Mouse (Mus musculus): ENCODE measurements around the gene Ssc5d. TPM values are rescaled to one million over a fixed set of nuclear protein-coding genes. Genes with fewer than 3 reads are reported as not detected.
A peak's percentile ranks its signal among the peaks of the same experiment; 100 is the strongest.

Ssc5d gene
- polyA plus RNA-seq, 1 experiment from 2014 or later: 2.7 TPM

DNA sequence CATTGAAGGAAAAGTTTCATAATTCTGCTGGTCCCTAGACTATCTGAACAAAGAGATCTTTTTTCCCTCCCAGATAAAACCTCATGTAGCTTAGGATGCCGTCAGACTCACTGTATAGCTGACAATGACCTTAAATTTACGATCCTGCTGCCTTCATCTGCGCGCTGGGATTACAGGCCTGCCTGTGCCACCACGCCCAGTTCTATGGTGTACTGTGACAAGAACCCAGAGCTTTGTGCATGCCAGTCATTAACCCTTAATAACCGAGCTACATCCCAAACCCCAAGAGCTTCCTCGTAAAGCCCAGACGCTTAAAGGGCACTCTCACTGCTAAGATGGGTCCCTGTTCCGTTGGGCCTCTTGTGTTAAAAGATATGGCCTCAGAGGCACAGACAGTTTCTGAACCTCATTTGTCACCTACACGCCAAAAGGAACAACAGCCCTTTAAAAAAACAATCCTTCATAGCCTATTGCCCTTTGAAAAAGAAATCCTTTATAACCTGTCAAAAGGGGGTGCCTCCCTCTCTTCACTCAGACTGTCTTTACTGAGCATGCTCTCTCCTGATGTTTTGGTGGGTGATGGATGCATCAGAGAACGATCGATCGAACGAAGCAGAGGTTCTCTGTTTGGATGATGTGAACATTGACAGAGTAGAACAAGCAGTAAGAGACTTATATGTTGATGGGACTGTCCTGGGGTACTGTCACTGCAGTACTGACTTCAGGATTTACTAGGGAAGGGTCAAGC is 9.7 kb upstream of the Ssc5d start:
- peaks cover 11% of the 10 kb centered on the region for H3K4me1 ChIP-seq (ENCODE audit: control insufficient read depth, insufficient read depth, low read length)
- peak overlapping the region; percentile 93 for H3K4me2 ChIP-seq (ENCODE audit: low read depth, low read length)
- peak overlapping the region; percentile 85 for H3K27ac ChIP-seq (ENCODE audit: low read length)
- H3K27me3 ChIP-seq (ENCODE audit: control insufficient read depth, insufficient read depth, low read length): no peaks in the 10 kb centered on the region
- no peaks in the 10 kb centered on the region for H3K9me3 ChIP-seq (replicated peaks; ENCODE audit: control insufficient read depth, low read length)
- peak overlapping the region; percentile 97 for H3K9ac ChIP-seq (ENCODE audit: low read length)
- WGBS: 20% methylated on average over 14 of the region's 14 CpGs
- ATAC-seq (replicated peaks; ENCODE audit: extremely low read depth, insufficient read depth, low FRiP score): peak; percentile 33
- H3K4me3 ChIP-seq (ENCODE audit: low read length): peak overlapping the region; percentile 87
- H3K36me3 ChIP-seq (ENCODE audit: control insufficient read depth, insufficient read depth): peaks cover 32% of the 10 kb centered on the region

DNA sequence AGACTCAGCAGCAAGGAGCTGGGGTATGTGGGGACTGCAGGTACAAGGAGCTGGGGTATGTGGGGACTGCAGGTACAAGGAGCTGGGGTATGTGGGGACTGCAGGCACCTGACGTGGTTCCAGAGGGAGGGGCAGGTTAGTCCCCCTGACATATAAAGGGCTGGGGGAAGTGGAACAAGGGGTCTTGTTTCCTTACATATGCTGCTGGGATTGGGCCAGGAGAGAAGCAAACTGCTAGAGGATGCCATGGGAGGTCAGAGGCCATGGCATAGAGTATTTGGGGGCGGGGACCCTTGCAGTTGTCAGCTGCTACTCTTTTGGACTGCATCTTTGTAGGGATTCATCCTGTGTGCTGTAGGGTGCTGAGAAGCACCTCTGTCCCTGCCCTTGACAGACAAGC is 8.1 kb upstream of the Ssc5d start:
- no peak for ATAC-seq (replicated peaks; ENCODE audit: extremely low read depth, insufficient read depth, low FRiP score)
- WGBS: 89% methylated on average over 2 of the region's 2 CpGs
- Histone ChIP-seq H3K27me3 (ENCODE audit: control insufficient read depth, insufficient read depth, low read length) (no peaks in the 10 kb centered on the region), H3K27ac (ENCODE audit: low read length) (no peak overlapping the region), H3K4me2 (ENCODE audit: low read depth, low read length) (no peak overlapping the region), H3K9ac (ENCODE audit: low read length) (no peak overlapping the region), H3K4me3 (ENCODE audit: low read length) (no peak overlapping the region), H3K4me1 (ENCODE audit: control insufficient read depth, insufficient read depth, low read length) (peaks cover 18% of the 10 kb centered on the region), H3K36me3 (ENCODE audit: control insufficient read depth, insufficient read depth) (peaks cover 33% of the 10 kb centered on the region), H3K9me3 (replicated peaks; ENCODE audit: control insufficient read depth, low read length) (no peaks in the 10 kb centered on the region)

DNA sequence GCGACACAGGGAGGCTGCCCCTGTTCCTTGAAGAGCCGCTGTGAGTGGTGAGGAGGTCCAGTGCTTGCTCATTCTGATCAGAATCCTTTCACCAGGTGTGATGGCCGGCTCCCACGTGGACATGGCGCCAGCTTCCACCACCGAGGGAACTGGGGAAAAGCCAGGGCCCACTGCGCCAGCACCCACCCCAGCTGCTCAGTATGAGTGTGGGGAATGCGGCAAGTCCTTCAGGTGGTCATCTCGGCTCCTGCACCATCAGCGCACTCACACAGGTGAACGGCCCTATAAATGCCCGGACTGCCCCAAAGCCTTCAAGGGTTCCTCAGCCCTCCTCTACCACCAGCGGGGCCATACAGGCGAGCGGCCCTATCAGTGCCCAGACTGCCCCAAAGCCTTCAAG is 6.9 kb upstream of the Ssc5d start:
- H3K9ac ChIP-seq (ENCODE audit: low read length): no peak overlapping the region
- ATAC-seq (replicated peaks; ENCODE audit: extremely low read depth, insufficient read depth, low FRiP score): no peak

DNA sequence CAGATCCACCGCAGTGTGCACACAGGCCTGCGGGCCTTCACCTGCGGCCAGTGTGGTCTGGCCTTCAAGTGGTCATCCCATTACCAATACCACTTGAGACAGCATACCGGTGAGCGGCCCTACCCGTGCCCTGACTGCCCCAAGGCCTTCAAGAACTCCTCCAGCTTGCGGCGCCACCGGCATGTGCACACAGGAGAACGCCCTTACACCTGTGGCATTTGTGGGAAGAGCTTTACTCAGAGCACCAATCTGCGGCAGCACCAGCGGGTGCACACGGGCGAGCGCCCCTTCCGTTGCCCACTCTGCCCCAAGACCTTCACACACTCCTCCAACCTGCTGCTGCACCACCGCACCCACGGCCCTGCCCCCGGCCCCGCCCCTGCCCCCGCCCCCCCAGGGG is 6.5 kb upstream of the Ssc5d start:
- Histone ChIP-seq H3K4me2 (ENCODE audit: low read depth, low read length) (no peak overlapping the region), H3K27me3 (ENCODE audit: control insufficient read depth, insufficient read depth, low read length) (no peaks in the 10 kb centered on the region), H3K36me3 (ENCODE audit: control insufficient read depth, insufficient read depth) (peaks cover 33% of the 10 kb centered on the region), H3K9ac (ENCODE audit: low read length) (no peak overlapping the region), H3K27ac (ENCODE audit: low read length) (no peak overlapping the region), H3K4me1 (ENCODE audit: control insufficient read depth, insufficient read depth, low read length) (peaks cover 33% of the 10 kb centered on the region), H3K4me3 (ENCODE audit: low read length) (no peak overlapping the region), H3K9me3 (replicated peaks; ENCODE audit: control insufficient read depth, low read length) (no peaks in the 10 kb centered on the region)
- ATAC-seq (replicated peaks; ENCODE audit: extremely low read depth, insufficient read depth, low FRiP score): no peak
- 87% methylated on average over 21 of the region's 21 CpGs for WGBS

More for the DNA sequence above, 6.9 kb upstream of the Ssc5d start:
- Histone ChIP-seq H3K4me1 (ENCODE audit: control insufficient read depth, insufficient read depth, low read length) (peaks cover 29% of the 10 kb centered on the region), H3K4me3 (ENCODE audit: low read length) (no peak overlapping the region), H3K36me3 (ENCODE audit: control insufficient read depth, insufficient read depth) (peaks cover 33% of the 10 kb centered on the region), H3K27ac (ENCODE audit: low read length) (no peak overlapping the region), H3K27me3 (ENCODE audit: control insufficient read depth, insufficient read depth, low read length) (no peaks in the 10 kb centered on the region), H3K4me2 (ENCODE audit: low read depth, low read length) (no peak overlapping the region), H3K9me3 (replicated peaks; ENCODE audit: control insufficient read depth, low read length) (no peaks in the 10 kb centered on the region)
- WGBS: 91% methylated on average over 15 of the region's 15 CpGs

DNA sequence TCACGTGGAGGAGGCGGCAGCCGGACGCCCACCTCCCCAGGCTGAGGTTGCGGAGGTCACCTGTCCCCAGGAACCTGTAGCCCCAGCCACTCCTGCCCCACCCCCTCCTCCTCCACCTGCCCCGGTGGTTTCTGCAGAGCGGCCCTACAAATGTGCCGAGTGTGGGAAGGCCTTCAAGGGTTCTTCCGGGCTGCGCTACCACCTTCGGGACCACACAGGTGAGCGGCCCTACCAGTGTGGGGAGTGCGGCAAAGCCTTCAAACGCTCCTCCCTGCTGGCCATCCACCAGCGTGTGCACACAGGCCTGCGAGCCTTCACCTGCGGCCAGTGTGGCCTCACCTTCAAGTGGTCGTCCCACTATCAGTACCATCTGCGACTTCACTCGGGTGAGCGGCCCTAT is 5.6 kb upstream of the Ssc5d start:
- Histone ChIP-seq H3K27me3 (ENCODE audit: control insufficient read depth, insufficient read depth, low read length) (no peaks in the 10 kb centered on the region), H3K4me3 (ENCODE audit: low read length) (no peak overlapping the region), H3K4me1 (ENCODE audit: control insufficient read depth, insufficient read depth, low read length) (peaks cover 38% of the 10 kb centered on the region), H3K36me3 (ENCODE audit: control insufficient read depth, insufficient read depth) (peaks cover 33% of the 10 kb centered on the region), H3K4me2 (ENCODE audit: low read depth, low read length) (no peak overlapping the region), H3K27ac (ENCODE audit: low read length) (no peak overlapping the region), H3K9me3 (replicated peaks; ENCODE audit: control insufficient read depth, low read length) (no peaks in the 10 kb centered on the region), H3K9ac (ENCODE audit: low read length) (no peak overlapping the region)
- 83% methylated on average over 21 of the region's 21 CpGs for WGBS
- ATAC-seq (replicated peaks; ENCODE audit: extremely low read depth, insufficient read depth, low FRiP score): no peak

DNA sequence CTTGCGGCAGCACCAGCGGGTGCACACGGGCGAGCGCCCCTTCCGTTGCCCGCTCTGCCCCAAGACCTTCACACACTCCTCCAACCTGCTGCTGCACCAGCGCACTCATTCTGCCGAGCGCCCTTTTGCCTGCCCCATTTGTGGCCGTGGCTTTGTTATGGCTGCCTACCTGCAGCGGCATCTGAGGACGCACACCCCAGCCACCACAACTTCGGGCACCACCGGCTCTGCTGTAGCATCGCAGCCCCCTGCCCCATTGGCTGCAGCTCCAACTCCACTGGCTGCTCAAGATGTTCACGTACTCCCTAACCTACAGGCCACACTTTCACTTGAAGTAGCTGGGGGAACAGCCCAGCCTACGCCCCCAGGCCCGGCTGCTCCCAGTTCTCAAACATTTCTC is 5.1 kb upstream of the Ssc5d start:
- WGBS: 88% methylated on average over 19 of the region's 19 CpGs
- Histone ChIP-seq H3K9me3 (replicated peaks; ENCODE audit: control insufficient read depth, low read length) (no peaks in the 10 kb centered on the region), H3K9ac (ENCODE audit: low read length) (peak overlapping the region; percentile 22; the same call in 1 of the 2 replicates), H3K4me2 (ENCODE audit: low read depth, low read length) (no peak overlapping the region), H3K27me3 (ENCODE audit: control insufficient read depth, insufficient read depth, low read length) (no peaks in the 10 kb centered on the region), H3K4me1 (ENCODE audit: control insufficient read depth, insufficient read depth, low read length) (peaks cover 39% of the 10 kb centered on the region), H3K36me3 (ENCODE audit: control insufficient read depth, insufficient read depth) (peaks cover 33% of the 10 kb centered on the region), H3K4me3 (ENCODE audit: low read length) (no peak overlapping the region), H3K27ac (ENCODE audit: low read length) (peak overlapping the region; percentile 71)
- no peak for ATAC-seq (replicated peaks; ENCODE audit: extremely low read depth, insufficient read depth, low FRiP score)

DNA sequence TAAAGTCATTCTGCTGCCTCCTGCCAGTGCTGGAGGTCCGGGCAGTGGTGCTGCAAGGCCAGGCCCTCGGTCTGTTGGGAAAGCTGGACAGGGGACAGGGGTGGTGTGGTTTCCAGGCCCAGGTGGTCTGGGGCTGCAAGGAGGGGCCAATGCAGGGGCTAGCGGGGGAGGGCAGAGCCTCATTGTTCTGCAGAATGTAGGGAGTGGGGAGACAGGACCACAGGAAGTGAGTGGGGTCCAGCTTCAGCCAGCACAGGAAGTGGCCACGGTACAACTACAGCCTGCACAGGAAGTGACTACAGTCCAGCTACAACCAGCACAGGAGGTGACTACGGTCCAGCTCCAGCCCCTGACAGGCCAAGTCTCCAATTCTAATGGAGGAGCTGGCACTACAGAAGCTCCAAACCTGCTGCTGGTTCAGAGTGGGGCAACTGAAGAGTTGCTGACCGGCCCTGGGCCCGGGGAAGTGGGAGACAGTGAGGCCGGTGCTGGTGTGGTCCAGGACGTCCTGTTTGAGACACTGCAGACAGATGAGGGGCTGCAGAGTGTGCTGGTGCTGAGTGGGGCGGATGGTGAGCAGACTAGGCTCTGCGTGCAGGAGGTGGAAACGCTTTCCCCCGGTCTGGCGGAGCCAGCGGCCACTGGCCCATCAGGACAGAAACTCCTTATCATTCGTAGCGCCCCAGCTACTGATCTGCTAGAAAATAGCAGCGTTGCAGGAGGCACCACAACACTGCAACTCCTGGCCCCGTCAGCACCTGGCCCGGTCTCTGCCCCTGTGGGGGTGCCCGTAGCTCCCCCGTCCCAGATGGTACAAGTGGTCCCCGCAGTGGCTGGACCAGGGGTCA is 4.4 kb upstream of the Ssc5d start:
- Histone ChIP-seq H3K27me3 (ENCODE audit: control insufficient read depth, insufficient read depth, low read length) (no peaks in the 10 kb centered on the region), H3K4me1 (ENCODE audit: control insufficient read depth, insufficient read depth, low read length) (peaks cover 38% of the 10 kb centered on the region), H3K27ac (ENCODE audit: low read length) (peak overlapping the region; percentile 72), H3K9me3 (replicated peaks; ENCODE audit: control insufficient read depth, low read length) (no peaks in the 10 kb centered on the region), H3K9ac (ENCODE audit: low read length) (peak overlapping the region; percentile 27), H3K4me2 (ENCODE audit: low read depth, low read length) (no peak overlapping the region; the same call in 1 of the 2 replicates), H3K4me3 (ENCODE audit: low read length) (no peak overlapping the region), H3K36me3 (ENCODE audit: control insufficient read depth, insufficient read depth) (peaks cover 33% of the 10 kb centered on the region)
- ATAC-seq (replicated peaks; ENCODE audit: extremely low read depth, insufficient read depth, low FRiP score): no peak; the same call in 1 of the 2 replicates
- WGBS: 36% methylated on average over 23 of the region's 23 CpGs

DNA sequence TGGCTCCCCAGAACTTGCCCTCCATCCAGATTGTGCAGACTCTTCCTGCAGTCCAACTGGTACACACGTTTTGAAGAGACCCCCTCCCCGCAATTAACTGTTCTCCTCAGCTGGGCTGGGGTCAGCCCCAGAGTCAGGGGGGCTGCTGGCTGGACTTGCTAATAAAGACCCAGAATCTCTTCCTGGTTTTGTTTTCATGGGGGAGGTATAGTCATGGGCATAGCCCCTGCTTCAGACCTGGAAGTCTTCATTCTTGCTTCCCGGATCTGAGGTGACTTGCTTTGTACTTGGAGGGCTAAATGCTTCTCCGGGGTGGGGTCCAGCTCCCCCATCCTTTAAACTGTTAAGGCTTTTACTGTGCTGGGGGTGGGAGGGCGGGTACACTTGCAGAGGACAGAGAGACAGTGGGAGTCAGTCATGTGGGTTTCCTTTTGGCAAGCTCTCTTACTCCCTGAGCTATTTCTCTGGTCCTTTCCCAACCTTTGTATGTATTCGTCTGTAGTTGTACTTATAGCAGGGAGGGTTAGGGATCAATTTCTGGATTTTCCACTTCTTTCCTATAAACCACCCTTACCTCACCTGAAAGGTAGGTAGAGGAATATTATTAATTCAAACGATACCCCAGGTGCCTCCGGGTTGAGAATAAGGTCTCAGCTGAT is 3.6 kb upstream of the Ssc5d start, which contains the start of gene Nat14:
Gene Nat14 (plus strand): TSS at position 205 of the 659 bp plus-strand sequence.
- H3K9ac ChIP-seq (ENCODE audit: low read length): peak within 1 kb of the TSS; percentile 63
- no peaks in the 10 kb centered on the region for H3K27me3 ChIP-seq (ENCODE audit: control insufficient read depth, insufficient read depth, low read length)
- H3K4me1 ChIP-seq (ENCODE audit: control insufficient read depth, insufficient read depth, low read length): peaks cover 32% of the 10 kb centered on the region
- no peak for ATAC-seq (replicated peaks; ENCODE audit: extremely low read depth, insufficient read depth, low FRiP score)
- 33% methylated on average over 8 of the region's 8 CpGs for WGBS
- no peaks in the 10 kb centered on the region for H3K9me3 ChIP-seq (replicated peaks; ENCODE audit: control insufficient read depth, low read length)
- H3K27ac ChIP-seq (ENCODE audit: low read length): peak within 1 kb of the TSS; percentile 72
- peaks cover 33% of the 10 kb centered on the region for H3K36me3 ChIP-seq (ENCODE audit: control insufficient read depth, insufficient read depth)
- H3K4me3 ChIP-seq (ENCODE audit: low read length): peak within 1 kb of the TSS; percentile 47
- H3K4me2 ChIP-seq (ENCODE audit: low read depth, low read length): peak within 1 kb of the TSS; percentile 80
